Mouse (Mus musculus) Patski (cell line): ENCODE measurements around the gene Ankrd28. TPM values are rescaled to one million over a fixed set of nuclear protein-coding genes. Genes with fewer than 3 reads are reported as not detected.

ENCODE experiments used
- ATAC-seq: fragments of 100-300 bp; one replicate; pipeline ENCODE4 v1.8.0; 2021
- CTCF ChIA-PET: fragments of 350-600 bp; sonication (Branson Sonifier 250); formaldehyde crosslinking; loops from one replicate; lab custom pipeline; 2022; ENCODE audit warnings: inconsistent platforms; lab: Charles Lee
- POLR2A ChIA-PET: fragments of 350-600 bp; sonication (Branson Sonifier 250); formaldehyde crosslinking; loops from one replicate; lab custom pipeline; 2022; ENCODE audit warnings: antibody characterized with exemption, inconsistent platforms; lab: Charles Lee
- DNase-seq: peaks from one replicate; pipeline ENCODE4 v3.0.0-alpha.2; 2011; ENCODE audit warnings: low read depth, low spot score
- H3K27me3 ChIP-seq: fragments of 371-371 bp; one replicate; pipeline ENCODE4 v1.5.1; 2021
- CTCF ChIP-seq: fragments of 100-300 bp; IDR thresholded peaks from one replicate; pipeline ENCODE4 v1.5.1; 2021
- in situ Hi-C: fragments of 300-500 bp; cut with MboI; formaldehyde crosslinking; loops from 3 replicates; pipeline ENCODE4 v1.11.1; 2018; ENCODE audit warnings: low pct_unique_long_range_greater_than_20kb, mixed read lengths
- polyA plus RNA-seq: library from polyadenylated mRNA; unstranded; gene quantifications from one replicate; pipeline ENCODE4 v1.2.3, GENCODE M21; 2021

Ankrd28 gene
- polyA plus RNA-seq, 1 experiment from 2014 or later: 26.6 TPM

DNA sequence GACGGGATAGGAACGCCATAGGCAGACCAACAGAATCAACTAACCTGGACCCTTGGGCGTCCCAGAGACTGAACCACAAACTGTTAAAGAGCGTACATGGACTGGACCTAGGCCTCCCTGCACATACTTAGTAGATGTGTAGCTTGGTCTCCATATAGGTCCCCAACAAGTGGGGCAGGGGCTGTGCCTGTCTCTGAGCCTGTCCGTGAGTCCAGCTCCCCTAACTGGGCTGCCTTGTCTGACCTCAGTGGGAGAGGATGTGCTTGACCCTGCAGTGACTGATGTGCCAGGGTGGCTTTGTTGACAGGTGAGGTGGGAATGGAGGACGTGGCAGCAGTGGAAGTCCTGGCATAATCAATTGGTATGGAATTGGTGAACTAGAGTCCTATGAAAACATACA lies 137.9 kb downstream of the Ankrd28 start:
- ATAC-seq (no peak), DNase-seq (no peak)
- in situ Hi-C loops: no loop called here
- CTCF ChIA-PET: no interaction called here
- TF ChIP-seq CTCF: no peak
- POLR2A ChIA-PET: no interaction called here
- H3K27me3 ChIP-seq: no peaks in the 10 kb centered on the region

DNA sequence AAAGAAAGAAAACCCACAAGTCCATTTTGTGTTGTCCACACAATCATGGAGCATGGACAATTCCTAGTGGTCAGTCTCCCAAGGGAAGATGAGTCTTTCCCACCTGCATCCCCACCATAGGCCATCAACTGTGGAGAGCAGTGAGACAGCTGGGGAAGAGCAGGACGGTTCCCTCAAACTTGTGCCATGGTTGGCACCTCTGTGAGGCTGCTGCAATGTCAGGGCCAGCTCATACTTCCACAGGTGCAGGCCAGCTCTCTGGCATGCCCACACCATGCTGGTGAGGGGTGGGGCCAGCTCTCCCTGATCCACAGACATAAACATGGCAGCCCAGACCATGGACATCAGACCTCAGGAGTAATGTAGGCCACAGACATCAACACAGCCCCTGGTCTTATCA lies 144.2 kb downstream of the Ankrd28 start:
- ATAC-seq: no peak
- ChIA-PET CTCF (no interaction called here), POLR2A (no interaction called here)
- in situ Hi-C loops: no loop called here
- no peak for DNase-seq
- no peaks in the 10 kb centered on the region for H3K27me3 ChIP-seq
- TF ChIP-seq CTCF: no peak

DNA sequence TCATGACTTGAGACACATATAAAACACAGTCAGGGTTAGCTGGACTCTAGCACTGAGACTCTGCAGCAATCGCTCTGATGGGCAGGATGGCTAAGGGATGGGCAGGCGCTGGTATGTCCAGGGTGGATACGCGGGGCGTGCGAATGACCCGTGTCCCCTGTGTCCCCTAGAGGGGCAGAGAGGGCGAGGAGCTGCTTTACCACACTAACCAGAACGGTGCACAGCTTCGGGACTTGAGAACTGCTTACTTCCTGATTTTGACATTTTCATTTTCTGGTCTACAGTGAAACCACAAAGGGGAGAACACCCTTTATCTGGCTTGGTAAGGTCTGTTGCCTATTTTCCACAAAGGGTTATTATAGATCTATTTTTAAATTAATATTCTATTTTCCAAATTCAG lies 144.8 kb downstream of the Ankrd28 start:
- ChIA-PET CTCF (no interaction called here), POLR2A (interaction anchor here (0.7 kb wide), 1 partner anchor 132 kb away, joined by 3 read pairs; no protein-coding TSS in a partner anchor)
- no peak for DNase-seq
- in situ Hi-C loops: no loop called here
- H3K27me3 ChIP-seq: no peaks in the 10 kb centered on the region
- no peak for ATAC-seq
- no peak for TF ChIP-seq CTCF

DNA sequence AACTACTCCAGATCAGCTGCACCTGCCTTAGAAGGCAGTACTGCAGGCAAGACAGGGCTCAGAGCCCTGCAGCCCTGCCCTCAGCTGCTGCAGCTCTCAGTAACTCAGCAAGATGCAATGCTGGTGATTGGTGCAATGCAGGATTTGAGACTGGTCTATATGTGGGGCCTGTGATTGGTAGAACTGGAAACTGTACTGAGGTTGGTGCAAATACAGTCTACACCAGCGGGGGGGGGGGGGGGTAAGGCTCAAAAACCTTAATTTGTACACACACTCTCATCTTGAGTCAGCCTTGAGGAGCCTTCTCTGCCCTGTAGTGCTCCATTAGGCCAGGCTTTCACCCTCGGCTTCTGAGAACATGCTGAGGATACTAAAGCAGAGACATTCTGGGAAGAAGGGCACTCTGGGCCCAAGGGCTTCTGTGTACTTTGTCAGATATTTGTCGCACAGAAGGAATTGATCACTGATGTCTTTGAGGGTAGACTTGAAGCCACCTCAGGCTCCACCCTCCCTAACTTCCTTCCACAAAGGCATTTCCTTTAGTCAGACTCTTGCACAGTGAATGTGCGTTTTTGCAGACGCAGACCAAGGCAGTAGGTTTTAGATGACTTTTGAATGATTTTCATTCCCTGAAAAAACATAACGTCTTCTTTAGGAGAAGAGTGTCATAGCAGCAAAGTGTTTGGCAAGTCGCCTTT lies 146.0 kb downstream of the Ankrd28 start:
- DNase-seq: no peak
- no peaks in the 10 kb centered on the region for H3K27me3 ChIP-seq
- in situ Hi-C loops: no loop called here
- TF ChIP-seq CTCF: no peak
- ChIA-PET CTCF (interaction anchor here (0.6 to 0.9 kb wide), 2 partner anchors 10 to 12 kb away, joined by 3 read pairs; no protein-coding TSS in a partner anchor), POLR2A (interaction anchor here (0.6 kb wide), 1 partner anchor 32 kb away, joined by 4 read pairs; no protein-coding TSS in a partner anchor)
- no peak for ATAC-seq

DNA sequence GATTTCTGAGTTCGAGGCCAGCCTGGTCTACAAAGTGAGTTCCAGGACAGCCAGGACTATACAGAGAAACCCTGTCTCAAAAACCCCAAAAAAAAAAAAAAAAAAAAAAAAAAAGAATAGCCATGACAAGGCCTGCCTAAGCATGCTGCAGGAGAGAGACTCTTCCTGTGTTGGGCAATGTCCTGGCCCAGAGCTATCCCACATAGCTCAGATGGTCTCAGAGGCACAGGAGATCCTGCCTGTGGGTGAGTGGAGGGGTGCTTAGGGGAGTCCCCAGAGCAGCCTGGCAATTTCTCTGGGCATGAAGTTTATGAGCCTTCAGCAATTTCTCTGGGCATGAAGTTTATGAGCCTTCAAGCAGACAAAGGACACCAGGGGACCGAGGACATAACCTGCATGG lies 146.8 kb downstream of the Ankrd28 start:
- DNase-seq (no peak), ATAC-seq (no peak)
- POLR2A ChIA-PET: interaction anchor here (0.6 kb wide), 1 partner anchor 33 kb away, joined by 4 read pairs; no protein-coding TSS in a partner anchor
- TF ChIP-seq CTCF: no peak
- CTCF ChIA-PET: interaction anchor here (0.6 to 0.9 kb wide), 2 partner anchors 11 to 13 kb away, joined by 3 read pairs; no protein-coding TSS in a partner anchor
- in situ Hi-C loops: no loop called here
- no peaks in the 10 kb centered on the region for H3K27me3 ChIP-seq

DNA sequence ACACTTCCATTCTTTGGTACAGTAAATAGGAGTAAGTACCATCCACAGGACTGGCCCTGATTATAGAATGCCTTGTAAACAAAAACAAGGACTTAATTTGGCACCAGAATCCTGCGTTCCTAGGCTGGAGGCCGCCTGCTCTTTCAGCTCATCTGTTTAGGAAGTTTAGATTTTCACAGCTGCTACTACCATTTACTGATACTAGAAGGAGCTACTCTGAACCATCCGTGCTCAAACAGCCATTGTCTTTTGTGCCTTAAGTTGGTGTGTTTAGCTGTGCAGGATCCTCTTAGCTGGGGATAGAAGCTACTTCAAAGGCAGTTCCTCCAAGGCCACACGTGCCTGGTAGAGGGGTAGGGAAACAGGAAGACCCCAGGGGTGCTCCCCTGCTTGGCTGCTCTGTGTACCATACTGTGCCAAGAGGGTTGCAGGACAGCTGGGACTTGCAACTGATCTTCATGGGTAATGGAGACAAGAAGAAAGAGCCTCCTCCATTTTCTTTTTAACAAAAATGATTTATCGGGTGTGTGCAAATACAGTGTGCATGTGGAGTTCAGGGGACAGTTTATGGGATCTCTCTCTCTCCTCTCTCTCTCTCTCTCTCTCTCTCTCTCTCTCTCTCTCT lies 148.4 kb downstream of the Ankrd28 start:
- CTCF ChIA-PET: interaction anchor here (0.9 to 1.0 kb wide), 2 partner anchors 9 to 27 kb away, joined by 3 read pairs; no protein-coding TSS in a partner anchor
- in situ Hi-C loops: no loop called here
- no peak for TF ChIP-seq CTCF
- ATAC-seq (no peak), DNase-seq (no peak)
- no peaks in the 10 kb centered on the region for H3K27me3 ChIP-seq
- POLR2A ChIA-PET: no interaction called here

DNA sequence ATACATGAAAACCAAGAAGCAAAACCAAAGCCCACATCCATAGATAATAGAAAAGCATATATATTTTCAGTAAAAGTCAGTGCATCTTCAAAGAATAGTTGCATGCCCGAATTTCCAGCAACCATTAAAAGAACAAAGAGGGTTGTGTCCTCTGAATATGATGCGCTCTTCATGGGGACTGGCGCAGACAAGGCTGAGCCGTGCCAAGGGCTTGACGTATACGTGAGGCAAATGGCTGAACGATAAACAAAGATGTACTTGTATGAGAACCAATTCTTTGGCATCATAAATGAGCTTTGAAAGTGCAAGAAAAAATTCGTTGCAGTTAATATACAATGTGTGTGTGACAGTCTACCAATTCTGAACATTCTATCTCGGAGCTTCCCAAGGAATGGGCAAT lies 149.2 kb downstream of the Ankrd28 start:
- H3K27me3 ChIP-seq: no peaks in the 10 kb centered on the region
- CTCF ChIA-PET: no interaction called here
- no peak for TF ChIP-seq CTCF
- no peak for DNase-seq
- POLR2A ChIA-PET: no interaction called here
- no peak for ATAC-seq
- in situ Hi-C loops: no loop called here

DNA sequence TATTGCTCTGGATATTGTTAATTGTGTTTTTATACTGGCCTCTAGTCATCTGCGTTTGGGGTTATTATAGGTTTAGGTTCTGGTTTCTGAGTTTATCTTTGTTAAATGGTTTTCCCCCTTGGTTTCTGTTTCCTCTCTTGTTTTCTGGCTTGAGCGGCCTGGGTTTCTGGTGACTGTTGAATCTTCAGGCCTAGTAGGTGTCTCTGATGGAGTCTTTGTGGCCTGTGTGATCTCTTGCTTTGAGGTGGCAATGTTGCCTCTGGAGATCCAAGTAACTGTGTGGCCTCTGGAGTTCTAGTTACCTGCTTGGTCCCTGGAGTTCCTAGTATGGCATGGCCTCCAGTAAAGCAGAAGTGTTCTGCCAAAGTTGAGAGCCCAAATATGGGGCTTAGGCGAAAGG lies 149.8 kb downstream of the Ankrd28 start:
- no peaks in the 10 kb centered on the region for H3K27me3 ChIP-seq
- in situ Hi-C loops: no loop called here
- DNase-seq (no peak), ATAC-seq (no peak)
- TF ChIP-seq CTCF: no peak
- POLR2A ChIA-PET: no interaction called here
- CTCF ChIA-PET: no interaction called here

DNA sequence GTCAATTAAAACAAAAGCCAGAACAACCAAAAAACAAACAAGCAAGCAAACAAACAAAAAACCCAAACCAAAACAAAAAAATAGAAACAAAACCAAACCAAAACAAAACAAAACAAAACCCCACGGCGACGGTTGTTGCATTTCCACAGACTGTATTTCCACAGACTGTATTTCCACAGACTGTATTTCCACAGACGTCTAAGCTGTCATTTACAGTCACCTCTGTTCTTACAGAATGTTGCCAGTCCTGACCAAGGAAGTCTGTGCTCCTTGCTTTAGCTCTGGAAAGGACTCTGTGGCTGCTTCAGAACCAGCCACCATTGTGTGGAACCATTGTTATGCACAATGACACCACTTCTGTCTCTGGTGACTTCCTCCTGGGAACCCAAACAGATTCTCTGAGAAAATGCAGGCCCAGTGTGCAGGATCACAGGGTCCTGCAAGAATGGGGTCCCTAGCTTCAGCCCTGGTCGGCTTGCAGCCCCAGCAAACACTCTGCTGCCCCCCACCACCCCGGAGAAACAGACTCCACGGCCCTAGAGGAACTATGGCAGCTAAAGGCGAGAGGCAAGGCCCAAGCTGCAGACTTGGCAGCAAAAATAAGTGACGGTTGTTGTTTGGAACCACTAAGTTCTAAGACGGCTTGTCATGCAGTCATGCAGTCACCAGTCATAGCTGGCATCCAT lies 158.7 kb downstream of the Ankrd28 start:
- DNase-seq: no peak
- ChIA-PET CTCF (interaction anchor here (1.1 to 1.3 kb wide), 2 partner anchors 10 to 21 kb away, joined by 3 read pairs; no protein-coding TSS in a partner anchor), POLR2A (no interaction called here)
- no peak for TF ChIP-seq CTCF
- H3K27me3 ChIP-seq: no peaks in the 10 kb centered on the region
- no peak for ATAC-seq
- in situ Hi-C loops: no loop called here

DNA sequence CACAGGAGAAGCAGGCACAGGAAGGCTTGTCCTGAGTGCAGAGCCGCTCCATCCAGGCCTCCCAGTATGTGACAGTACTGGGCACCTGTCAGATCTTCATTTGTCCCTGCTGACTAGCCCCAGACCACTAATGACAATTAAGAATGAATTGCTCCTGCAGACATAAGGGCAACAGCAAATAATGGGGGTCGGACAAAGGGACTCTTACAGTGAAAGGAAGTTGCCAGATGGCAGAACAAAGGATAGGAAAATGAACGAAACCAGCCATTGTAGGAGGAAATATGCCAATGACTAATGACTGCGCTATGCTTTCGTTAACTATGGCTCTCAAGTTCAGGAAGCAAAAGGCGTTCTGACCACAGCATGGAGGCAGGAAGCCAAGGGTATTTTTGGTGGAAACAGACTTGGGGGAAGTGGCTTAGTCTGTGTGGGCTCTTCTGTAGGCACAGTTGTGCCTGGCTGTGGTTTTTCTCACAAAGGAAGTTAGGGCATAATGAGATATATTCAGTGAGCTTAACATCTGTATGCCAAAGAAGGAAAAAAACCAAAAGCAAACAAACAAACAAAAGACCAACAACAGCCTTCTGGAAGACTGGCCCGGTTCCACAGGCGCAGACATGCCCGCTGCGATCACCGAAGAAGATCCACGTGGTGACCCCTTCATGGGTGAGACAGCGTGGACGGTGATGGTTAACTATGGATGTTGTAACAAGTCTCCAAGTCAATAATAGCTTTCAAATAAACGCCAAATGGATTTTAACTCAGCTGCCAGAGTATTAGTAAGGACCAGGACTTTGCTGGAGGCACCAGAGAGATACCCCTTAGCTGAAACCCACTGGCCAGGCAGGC lies 160.6 kb downstream of the Ankrd28 start:
- ATAC-seq (peak; percentile 73), DNase-seq (peak; percentile 87)
- no peaks in the 10 kb centered on the region for H3K27me3 ChIP-seq
- POLR2A ChIA-PET: interaction anchor here (1.5 kb wide), 1 partner anchor 8 kb away, joined by 6 read pairs; no protein-coding TSS in a partner anchor
- CTCF ChIA-PET: interaction anchor here (0.9 to 2.3 kb wide), 3 partner anchors 8 to 150 kb away, joined by 3 to 4 read pairs (median 3); no protein-coding TSS in a partner anchor
- no peak for TF ChIP-seq CTCF
- in situ Hi-C loops: no loop called here
